Comparison of ENCODE assay signal across 11 mouse cellular contexts in genomic region chr7:25486186-25486585, GRCm38 (mm10). TPM values are rescaled to one million over a fixed set of nuclear protein-coding genes. Genes with fewer than 3 reads are reported as not detected.
DNase-seq lines count a peak whose midpoint lies in the region; ATAC-seq and TF ChIP-seq lines count a peak whose summit lies in the region.
"Had no signal": no experiment of that assay in that cellular context is flagged by ENCODE, and none has a peak within 500 bp of the region (broad histone marks: within the 10 kb centered on the region; RNA-seq: fewer than 3 reads in every experiment).

No protein-coding gene starts in this region.

- H3K4me3 ChIP-seq in kidney, adult 2 months (ENCODE audit: insufficient read depth, low read depth, low read length): no peak overlapping the region
- no peak overlapping the region for H3K4me3 ChIP-seq in kidney, embryonic 15.5 days (replicated peaks)
- H3K4me3 ChIP-seq in kidney, postnatal 0 days (replicated peaks; ENCODE audit: low read depth, low read length): no peak overlapping the region

- peak; percentile 45 for TF ChIP-seq CTCF in kidney, adult 2 months (conservative IDR thresholded peaks at IDR 0.05; ENCODE audit: insufficient read depth, insufficient read length, low read depth, low read length)
- TF ChIP-seq CTCF in kidney, postnatal 0 days (IDR thresholded peaks at IDR 0.05; ENCODE audit: low read depth): peak; percentile 61

- 17% methylated on average over 1 of the region's 1 CpGs for WGBS in kidney, adult 2 months
- 18% methylated on average over 1 of the region's 1 CpGs for WGBS in kidney, embryonic 15.5 days
- WGBS in kidney, postnatal 0 days: 13% methylated on average over 1 of the region's 1 CpGs

- TF ChIP-seq POLR2A in kidney, adult 2 months (IDR thresholded peaks at IDR 0.05; ENCODE audit: low read depth, low read length): no peak

- peak; percentile 53 for DNase-seq in adrenal gland, postnatal 10 days
- DNase-seq in adrenal gland, adult 8-10 months: no peak
- peak; percentile 84 for DNase-seq in kidney, adult 2 months
- peak; percentile 64 to 70 for DNase-seq in B cell, adult 2 months
- peak; percentile 38 for DNase-seq in kidney, postnatal 0 days (ENCODE audit: low spot score)
- DNase-seq in thymus, postnatal 36 days: peak; percentile 12 to 13
- no peak for DNase-seq in retina, embryonic 14.5 days (ENCODE audit: low spot score)

- no peak overlapping the region for H3K4me2 ChIP-seq in kidney, embryonic 15.5 days
- H3K4me2 ChIP-seq in kidney, postnatal 0 days (ENCODE audit: low read length): no peak overlapping the region

- H3K27me3 ChIP-seq in kidney, adult 2 months (replicated peaks; ENCODE audit: control insufficient read depth, insufficient read depth, low read length): no peaks in the 10 kb centered on the region
- no peaks in the 10 kb centered on the region for H3K27me3 ChIP-seq in kidney, embryonic 15.5 days
- no peaks in the 10 kb centered on the region for H3K27me3 ChIP-seq in kidney, postnatal 0 days (ENCODE audit: insufficient read depth, low read length)

- H3K9ac ChIP-seq in kidney, embryonic 15.5 days: no peak overlapping the region
- H3K9ac ChIP-seq in kidney, postnatal 0 days (ENCODE audit: low read depth, low read length): no peak overlapping the region

- peaks cover 6% of the 10 kb centered on the region; the same call in 1 of the 2 replicates for H3K4me1 ChIP-seq in kidney, adult 2 months (ENCODE audit: control insufficient read depth, insufficient read depth, low read length)
- H3K4me1 ChIP-seq in kidney, embryonic 15.5 days: 0 out of 2 replicates have a peak, but pooled peaks cover 3% of the 10 kb centered on the region
- no peaks in the 10 kb centered on the region for H3K4me1 ChIP-seq in kidney, postnatal 0 days (replicated peaks; ENCODE audit: insufficient read depth, low read length)

- no peak for ATAC-seq in kidney, embryonic 15.5 days (replicated peaks; ENCODE audit: low FRiP score)
- ATAC-seq in kidney, postnatal 0 days (replicated peaks; ENCODE audit: low FRiP score, low read depth): no peak

- no peak overlapping the region for H3K27ac ChIP-seq in kidney, adult 2 months (ENCODE audit: insufficient read depth, low read depth, low read length)
- H3K27ac ChIP-seq in kidney, embryonic 15.5 days: no peak overlapping the region
- no peak overlapping the region for H3K27ac ChIP-seq in kidney, postnatal 0 days

- H3K9me3 ChIP-seq in kidney, embryonic 15.5 days (replicated peaks): no peaks in the 10 kb centered on the region
- H3K9me3 ChIP-seq in kidney, postnatal 0 days (replicated peaks; ENCODE audit: low read length): no peaks in the 10 kb centered on the region

- H3K36me3 ChIP-seq in kidney, adult 2 months (ENCODE audit: control insufficient read depth, insufficient read depth, low read length): no peaks in the 10 kb centered on the region
- H3K36me3 ChIP-seq in kidney, embryonic 15.5 days: no peaks in the 10 kb centered on the region
- no peaks in the 10 kb centered on the region for H3K36me3 ChIP-seq in kidney, postnatal 0 days (ENCODE audit: insufficient read depth, low read length)

RNA-seq across cellular contexts. Expression of gene Ceacam1, which starts 8.8 kb away (rescaled TPM):
- 10 to 100 TPM; 16.0 to 21.7 TPM for total RNA-seq in adrenal gland, postnatal 10 days (2021)
- 10 to 100 TPM in 3 of 4 experiments, 1 to 10 TPM in 1; 8.5 to 24.4 (median 17.2) TPM for total RNA-seq in adrenal gland, adult 8-10 months (2022)
- 32.1 TPM in 2 replicates for polyA plus RNA-seq in kidney, adult 2 months (2012; rRNA removed)
- polyA plus RNA-seq in kidney, embryonic 15.5 days (2015; fragmentation: Nextera tagmentation; extraction: Ambion mirVana): 3.9 and 11.4 TPM in 2 replicates
- polyA plus RNA-seq in kidney, postnatal 0 days (2015; fragmentation: Nextera tagmentation; extraction: Ambion mirVana): 4.7 and 6.3 TPM in 2 replicates

RNA-seq across cellular contexts. Expression of gene Ceacam2, which starts 53.5 kb away (rescaled TPM):
- total RNA-seq in adrenal gland, postnatal 10 days (2021): 1 to 10 TPM; 2.0 to 3.4 TPM
- total RNA-seq in adrenal gland, adult 8-10 months (2022): 1 to 10 TPM in 2 of 4 experiments, under 1 TPM in 2; 0.83 to 2.1 (median 1.4) TPM
- polyA plus RNA-seq in kidney, adult 2 months (2012; rRNA removed): 36.3 and 41.2 TPM in 2 replicates
- 0.09 TPM in 2 replicates for polyA plus RNA-seq in kidney, embryonic 15.5 days (2015; fragmentation: Nextera tagmentation; extraction: Ambion mirVana)
- polyA plus RNA-seq in kidney, postnatal 0 days (2015; fragmentation: Nextera tagmentation; extraction: Ambion mirVana): 0.07 TPM in 1 of 2 replicates, not detected in the other
- total RNA-seq: hematopoietic stem cell, adult 5-6 weeks had no signal
- polyA plus RNA-seq: C2C12; liver, embryonic 16.5 days had no signal

Comparison
In these comparisons a context has a peak if more than half of its experiments do, and no peak if none do; other contexts are left out.
1. DNase-seq: peak in adrenal gland, postnatal 10 days (single experiment), kidney, adult 2 months (single experiment), B cell, adult 2 months (2 of 2), kidney, postnatal 0 days (single experiment) and thymus, postnatal 36 days (2 of 2); none in adrenal gland, adult 8-10 months (single experiment) and retina, embryonic 14.5 days (single experiment).
2. RNA of gene Ceacam2, which starts 53.5 kb away (polyA plus RNA-seq): 36.3 to 41.2 TPM in kidney, adult 2 months; 0.09 TPM in kidney, embryonic 15.5 days and 0.07 TPM in kidney, postnatal 0 days; every median in the first group is over 10 times any median in the second.